Mouse (Mus musculus) liver, embryonic 13.5 days (tissue): ENCODE results near the gene Casp3. TPM values are rescaled to one million over a fixed set of nuclear protein-coding genes. Genes with fewer than 3 reads are reported as not detected.

Experiments
- ATAC-seq: fragments of 200-750 bp; cut with Nextera tagmentation; 2 replicates; pipeline ENCODE4 v1.8.0; 2017; ENCODE audit warnings: low read depth, mild to moderate bottlenecking, moderate number of reproducible peaks, moderate library complexity
- DNase-seq: peaks from one replicate; pipeline ENCODE4 v3.0.0; 2022
- H3K27ac ChIP-seq: fragments of 300-500 bp; sonication (generic); 2 replicates; pipeline ENCODE4 v1.5.1; 2015; ENCODE audit warnings: moderate library complexity, mild to moderate bottlenecking, inconsistent platforms
- H3K27me3 ChIP-seq: fragments of 300-500 bp; sonication (generic); 2 replicates; pipeline ENCODE4 v1.6.1; 2015; ENCODE audit warnings: mild to moderate bottlenecking, inconsistent platforms
- H3K36me3 ChIP-seq: fragments of 300-500 bp; sonication (generic); 2 replicates; pipeline ENCODE4 v1.6.1; 2015; ENCODE audit warnings: mild to moderate bottlenecking, inconsistent platforms
- H3K4me1 ChIP-seq: fragments of 300-500 bp; sonication (generic); replicated peaks from 2 replicates; pipeline ENCODE4 v1.6.1; 2015; ENCODE audit warnings: inconsistent platforms
- H3K4me2 ChIP-seq: fragments of 300-500 bp; sonication (generic); 2 replicates; pipeline ENCODE4 v1.6.1; 2015; ENCODE audit warnings: inconsistent platforms, mild to moderate bottlenecking, moderate library complexity
- H3K4me3 ChIP-seq: fragments of 300-500 bp; sonication (generic); replicated peaks from 2 replicates; pipeline ENCODE4 v1.5.1; 2015; ENCODE audit warnings: mild to moderate bottlenecking, inconsistent platforms
- H3K9ac ChIP-seq: fragments of 300-500 bp; sonication (generic); 2 replicates; pipeline ENCODE4 v1.6.1; 2015; ENCODE audit warnings: mild to moderate bottlenecking, inconsistent platforms
- H3K9me3 ChIP-seq: fragments of 300-500 bp; sonication (generic); replicated peaks from 2 replicates; pipeline ENCODE4 v1.6.1; 2016; ENCODE audit warnings: inconsistent platforms
- WGBS: fragments of 180-500 bp; shearing (Covaris S2); methylation state at CpG from one replicate; pipeline ENCODE4 v1.1.7; 2015; ENCODE audit not compliant: insufficient replicate concordance; 5-methylcytosine and 5-hydroxymethylcytosine counted together
- polyA plus RNA-seq: library from polyadenylated mRNA; unstranded; fragments of >200 nt; fragmentation: Nextera tagmentation; extraction: Ambion mirVana; gene quantifications from 2 replicates; pipeline ENCODE4 v1.2.1, GENCODE M21; 2015

Casp3 gene
- polyA plus RNA-seq, 1 experiment from 2014 or later = 78.4 TPM

- Histone ChIP-seq H3K4me2 (no peak overlapping the region), H3K27me3 (no peaks in the 10 kb centered on the region), H3K27ac (peak overlapping the region; percentile 63), H3K36me3 (peaks cover 29% of the 10 kb centered on the region), H3K9me3 (no peaks in the 10 kb centered on the region), H3K4me3 (no peak overlapping the region), H3K4me1 (peaks cover 52% of the 10 kb centered on the region), H3K9ac (no peak overlapping the region)
- 48% methylated on average over 2 of the region's 2 CpGs for WGBS
- DNase-seq (peak; percentile 40), ATAC-seq (peak; percentile 66)
Measured at GRCm38 (mm10) chr8:46588663-46589062, 28.4 kb upstream of the Casp3 start.

GRCm38 (mm10) chr8:46593067-46593466, 24.0 kb upstream of the Casp3 start:
- Histone ChIP-seq H3K4me3 (no peak overlapping the region), H3K4me1 (peaks cover 63% of the 10 kb centered on the region), H3K36me3 (peaks cover 43% of the 10 kb centered on the region), H3K27me3 (no peaks in the 10 kb centered on the region), H3K4me2 (no peak overlapping the region), H3K27ac (peak overlapping the region; percentile 3; the same call in 1 of the 2 replicates), H3K9me3 (no peaks in the 10 kb centered on the region), H3K9ac (no peak overlapping the region)
- no peak for ATAC-seq
- 78% methylated on average over 8 of the region's 8 CpGs for WGBS
- DNase-seq = no peak

GRCm38 (mm10) chr8:46593772-46594171, 23.3 kb upstream of the Casp3 start:
- DNase-seq (no peak), ATAC-seq (no peak)
- Histone ChIP-seq H3K4me3 (no peak overlapping the region), H3K9me3 (no peaks in the 10 kb centered on the region), H3K36me3 (peaks cover 47% of the 10 kb centered on the region), H3K27me3 (no peaks in the 10 kb centered on the region), H3K27ac (no peak overlapping the region), H3K9ac (no peak overlapping the region), H3K4me1 (peaks cover 66% of the 10 kb centered on the region), H3K4me2 (no peak overlapping the region)
- WGBS = 64% methylated on average over 2 of the region's 2 CpGs

GRCm38 (mm10) chr8:46595593-46595992, 21.5 kb upstream of the Casp3 start:
- H3K27me3 ChIP-seq = no peaks in the 10 kb centered on the region
- peaks cover 41% of the 10 kb centered on the region for H3K36me3 ChIP-seq
- no peaks in the 10 kb centered on the region for H3K9me3 ChIP-seq
- DNase-seq (no peak), ATAC-seq (no peak)
- H3K4me1 ChIP-seq = peaks cover 72% of the 10 kb centered on the region
- WGBS = 40% methylated on average over 2 of the region's 2 CpGs
- H3K4me3 ChIP-seq = no peak overlapping the region
- no peak overlapping the region for H3K9ac ChIP-seq
- H3K4me2 ChIP-seq = no peak overlapping the region
- no peak overlapping the region for H3K27ac ChIP-seq

GRCm38 (mm10) chr8:46596530-46596929, 20.6 kb upstream of the Casp3 start:
- DNase-seq (no peak), ATAC-seq (no peak)
- Histone ChIP-seq H3K4me3 (no peak overlapping the region), H3K27me3 (no peaks in the 10 kb centered on the region), H3K9ac (no peak overlapping the region), H3K4me1 (peaks cover 64% of the 10 kb centered on the region), H3K27ac (peak overlapping the region; percentile 48), H3K36me3 (peaks cover 37% of the 10 kb centered on the region), H3K9me3 (no peaks in the 10 kb centered on the region), H3K4me2 (no peak overlapping the region)
- WGBS = 62% methylated on average over 2 of the region's 2 CpGs

- Histone ChIP-seq H3K4me2 (no peak overlapping the region), H3K27me3 (no peaks in the 10 kb centered on the region), H3K4me1 (peaks cover 59% of the 10 kb centered on the region), H3K27ac (no peak overlapping the region), H3K36me3 (peaks cover 37% of the 10 kb centered on the region), H3K4me3 (no peak overlapping the region), H3K9me3 (no peaks in the 10 kb centered on the region), H3K9ac (no peak overlapping the region)
- ATAC-seq (no peak), DNase-seq (no peak)
- WGBS = 39% methylated on average over 2 of the region's 2 CpGs
Measured at GRCm38 (mm10) chr8:46597411-46597810, 19.7 kb upstream of the Casp3 start.

- Histone ChIP-seq H3K27me3 (no peaks in the 10 kb centered on the region), H3K4me1 (peaks cover 56% of the 10 kb centered on the region), H3K27ac (no peak overlapping the region), H3K36me3 (peaks cover 37% of the 10 kb centered on the region), H3K9me3 (no peaks in the 10 kb centered on the region), H3K9ac (no peak overlapping the region), H3K4me3 (no peak overlapping the region), H3K4me2 (no peak overlapping the region)
- ATAC-seq = no peak
- 73% methylated on average over 2 of the region's 2 CpGs for WGBS
- no peak for DNase-seq
Measured at GRCm38 (mm10) chr8:46598114-46598513, 19.0 kb upstream of the Casp3 start.

GRCm38 (mm10) chr8:46598753-46599152, 18.3 kb upstream of the Casp3 start:
- H3K9me3 ChIP-seq = no peaks in the 10 kb centered on the region
- 68% methylated on average over 5 of the region's 5 CpGs for WGBS
- H3K4me2 ChIP-seq = no peak overlapping the region
- peaks cover 54% of the 10 kb centered on the region for H3K4me1 ChIP-seq
- no peak for DNase-seq
- peak overlapping the region; percentile 22 for H3K27ac ChIP-seq
- H3K27me3 ChIP-seq = no peaks in the 10 kb centered on the region
- ATAC-seq = peak; percentile 42
- H3K9ac ChIP-seq = no peak overlapping the region
- H3K4me3 ChIP-seq = no peak overlapping the region
- peaks cover 30% of the 10 kb centered on the region for H3K36me3 ChIP-seq

- ATAC-seq (peak; percentile 64), DNase-seq (no peak)
- peaks cover 51% of the 10 kb centered on the region for H3K4me1 ChIP-seq
- H3K4me3 ChIP-seq = no peak overlapping the region
- no peaks in the 10 kb centered on the region for H3K27me3 ChIP-seq
- peak overlapping the region; percentile 22 for H3K27ac ChIP-seq
- H3K9ac ChIP-seq = no peak overlapping the region
- WGBS = 41% methylated on average over 7 of the region's 7 CpGs
- H3K9me3 ChIP-seq = no peaks in the 10 kb centered on the region
- no peak overlapping the region for H3K4me2 ChIP-seq
- peaks cover 27% of the 10 kb centered on the region for H3K36me3 ChIP-seq
Measured at GRCm38 (mm10) chr8:46599314-46599904, 17.7 kb upstream of the Casp3 start.

- no peak overlapping the region for H3K9ac ChIP-seq
- H3K27ac ChIP-seq = no peak overlapping the region
- no peak overlapping the region for H3K4me3 ChIP-seq
- no peak for ATAC-seq
- WGBS = 56% methylated on average over 10 of the region's 10 CpGs
- no peaks in the 10 kb centered on the region for H3K9me3 ChIP-seq
- H3K4me1 ChIP-seq = peaks cover 43% of the 10 kb centered on the region
- no peaks in the 10 kb centered on the region for H3K27me3 ChIP-seq
- no peak for DNase-seq
- no peak overlapping the region for H3K4me2 ChIP-seq
- peaks cover 30% of the 10 kb centered on the region for H3K36me3 ChIP-seq
Measured at GRCm38 (mm10) chr8:46600959-46601707, 16.0 kb upstream of the Casp3 start.

GRCm38 (mm10) chr8:46603587-46603986, 13.5 kb upstream of the Casp3 start:
- DNase-seq (no peak), ATAC-seq (no peak)
- H3K27me3 ChIP-seq = no peaks in the 10 kb centered on the region
- H3K9ac ChIP-seq = no peak overlapping the region
- WGBS = 86% methylated on average over 5 of the region's 5 CpGs
- peaks cover 21% of the 10 kb centered on the region for H3K4me1 ChIP-seq
- H3K4me3 ChIP-seq = no peak overlapping the region
- H3K36me3 ChIP-seq = peaks cover 23% of the 10 kb centered on the region
- no peaks in the 10 kb centered on the region for H3K9me3 ChIP-seq
- H3K27ac ChIP-seq = no peak overlapping the region
- H3K4me2 ChIP-seq = no peak overlapping the region

- Histone ChIP-seq H3K27me3 (no peaks in the 10 kb centered on the region), H3K4me1 (0 out of 2 replicates have a peak, but pooled peaks cover 2% of the 10 kb centered on the region), H3K36me3 (peaks cover 42% of the 10 kb centered on the region), H3K4me3 (no peak overlapping the region), H3K4me2 (no peak overlapping the region), H3K9me3 (no peaks in the 10 kb centered on the region), H3K27ac (no peak overlapping the region), H3K9ac (no peak overlapping the region)
- ATAC-seq = no peak
- WGBS = 81% methylated on average over 1 of the region's 1 CpGs
- no peak for DNase-seq
Measured at GRCm38 (mm10) chr8:46606930-46607329, 10.2 kb upstream of the Casp3 start.
